Mouse (Mus musculus) liver, adult (tissue): ENCODE data around the gene Zfp428.

Experiments
- GATA4 ChIP-seq: IDR thresholded peaks from 2 replicates; pipeline ENCODE4 v1.6.1; 2014; ENCODE audit warnings: mild to moderate bottlenecking, low read length; ENCODE audit not compliant: insufficient replicate concordance

The Zfp428 gene

GRCm38 (mm10) chr7:24476338-24476737 is 30.5 kb upstream of the Zfp428 start:
- TF ChIP-seq GATA4 = no peak

- TF ChIP-seq GATA4 = no peak
Observed at GRCm38 (mm10) chr7:24476856-24477255, 29.9 kb upstream of the Zfp428 start.

- TF ChIP-seq GATA4 = no peak
Observed at GRCm38 (mm10) chr7:24478911-24479310, 27.9 kb upstream of the Zfp428 start.

- TF ChIP-seq GATA4 = no peak
Observed at GRCm38 (mm10) chr7:24479685-24480084, 27.1 kb upstream of the Zfp428 start.

GRCm38 (mm10) chr7:24480121-24480941 is 26.5 kb upstream of the Zfp428 start:
- no peak for TF ChIP-seq GATA4

GRCm38 (mm10) chr7:24480986-24481473 is 25.8 kb upstream of the Zfp428 start:
- TF ChIP-seq GATA4 = no peak

- no peak for TF ChIP-seq GATA4
Observed at GRCm38 (mm10) chr7:24481474-24482207, 25.2 kb upstream of the Zfp428 start, which contains the start of gene Cadm4. TSS of gene Cadm4 (plus strand) at chr7:24482023.

- TF ChIP-seq GATA4 = no peak
Observed at GRCm38 (mm10) chr7:24482208-24483020, 24.4 kb upstream of the Zfp428 start.

GRCm38 (mm10) chr7:24485481-24485880 is 21.3 kb upstream of the Zfp428 start:
- TF ChIP-seq GATA4 = no peak

- TF ChIP-seq GATA4 = no peak
Observed at GRCm38 (mm10) chr7:24486654-24487130, 20.1 kb upstream of the Zfp428 start.

GRCm38 (mm10) chr7:24487403-24487802 is 19.4 kb upstream of the Zfp428 start:
- TF ChIP-seq GATA4 = no peak

- TF ChIP-seq GATA4 = no peak
Observed at GRCm38 (mm10) chr7:24488303-24488702, 18.5 kb upstream of the Zfp428 start.

GRCm38 (mm10) chr7:24499856-24500577 is 6.8 kb upstream of the Zfp428 start:
- TF ChIP-seq GATA4 = no peak

GRCm38 (mm10) chr7:24500929-24501328 is 5.9 kb upstream of the Zfp428 start:
- TF ChIP-seq GATA4 = no peak
